Mouse (Mus musculus) adrenal gland, postnatal 25 days (tissue): ENCODE data around the gene Ly6g6e. TPM values are rescaled to one million over a fixed set of nuclear protein-coding genes. Genes with fewer than 3 reads are reported as not detected.
"Not testable (repeated sequence)": the region's sequence is repeated elsewhere in the genome, so short reads cannot be mapped to it uniquely, and the experiment has no call there.

Experiments used
- DNase-seq: peaks from one replicate; pipeline ENCODE4 v3.0.0; 2021; ENCODE audit warnings: mixed read lengths
- long read RNA-seq: library from polyadenylated mRNA; stranded (forward); transcript quantifications from one replicate; pipeline ENCODE4 v2.0.0, GENCODE M21; 2021
- total RNA-seq: library from RNA; stranded (reverse); gene quantifications from 2 replicates; pipeline ENCODE4 v1.2.3, GENCODE M21; 2021

Gene Ly6g6e
- not detected in 2 replicates for total RNA-seq
- long read RNA-seq = 0 reads

GRCm38 (mm10) chr17:35076507-35077176 is at the start of gene Ly6g6e:
TSS of gene Ly6g6e (plus strand) at chr17:35076902.
- no peak for DNase-seq

GRCm38 (mm10) chr17:35027277-35028068 is 49.2 kb upstream of the Ly6g6e start, which contains the start of gene Sapcd1:
TSS of gene Sapcd1 (minus strand) at chr17:35028016.
- DNase-seq = no peak

- DNase-seq = no peak
Observed at GRCm38 (mm10) chr17:35028315-35028714, 48.4 kb upstream of the Ly6g6e start.

GRCm38 (mm10) chr17:35029691-35030532 is 46.8 kb upstream of the Ly6g6e start:
- DNase-seq = no peak

GRCm38 (mm10) chr17:35031272-35031671 is 45.4 kb upstream of the Ly6g6e start:
- DNase-seq = no peak

GRCm38 (mm10) chr17:35031880-35032279 is 44.8 kb upstream of the Ly6g6e start:
- DNase-seq = no peak

- no peak for DNase-seq
Observed at GRCm38 (mm10) chr17:35032323-35032870, 44.3 kb upstream of the Ly6g6e start.

GRCm38 (mm10) chr17:35033703-35034102 is 43.0 kb upstream of the Ly6g6e start:
- not testable (repeated sequence) for DNase-seq

GRCm38 (mm10) chr17:35034896-35035295 is 41.8 kb upstream of the Ly6g6e start:
- DNase-seq = no peak

- DNase-seq = no peak
Observed at GRCm38 (mm10) chr17:35039121-35039873, 37.4 kb upstream of the Ly6g6e start.

- no peak for DNase-seq
Observed at GRCm38 (mm10) chr17:35043794-35044193, 32.9 kb upstream of the Ly6g6e start.

GRCm38 (mm10) chr17:35044904-35045806 is 31.5 kb upstream of the Ly6g6e start:
- no peak for DNase-seq

GRCm38 (mm10) chr17:35045807-35046680 is 30.7 kb upstream of the Ly6g6e start:
- DNase-seq = no peak

- DNase-seq = peak; percentile 95
Observed at GRCm38 (mm10) chr17:35046681-35047455, 29.8 kb upstream of the Ly6g6e start, which contains the start of gene Msh5. TSS of gene Msh5 (minus strand) at chr17:35046745.

- DNase-seq = no peak
Observed at GRCm38 (mm10) chr17:35047688-35048087, 29.0 kb upstream of the Ly6g6e start.

- DNase-seq = no peak
Observed at GRCm38 (mm10) chr17:35048149-35048931, 28.4 kb upstream of the Ly6g6e start.

- DNase-seq = no peak
Observed at GRCm38 (mm10) chr17:35048932-35049440, 27.7 kb upstream of the Ly6g6e start.
